Mouse (Mus musculus) large intestine, adult 2 months (tissue): ENCODE results near the gene Azi2. TPM values are rescaled to one million over a fixed set of nuclear protein-coding genes. Genes with fewer than 3 reads are reported as not detected.

Experiments
- DNase-seq: peaks from one replicate; pipeline ENCODE4 v3.0.0-alpha.2; 2012; ENCODE audit warnings: low read depth, low spot score
- WGBS: fragments of 180-500 bp; shearing (Covaris S2); methylation state at CpG from one replicate; pipeline ENCODE4 v1.1.7; 2018; 5-methylcytosine and 5-hydroxymethylcytosine counted together
- polyA plus RNA-seq: library from polyadenylated mRNA; depleted of rRNA; stranded (reverse); fragments of >200 nt; gene quantifications from 2 replicates; pipeline ENCODE4 v1.2.3, GENCODE M21; 2012; rRNA removed

The Azi2 gene
- 21.3 and 30.2 TPM in 2 replicates for polyA plus RNA-seq

DNA sequence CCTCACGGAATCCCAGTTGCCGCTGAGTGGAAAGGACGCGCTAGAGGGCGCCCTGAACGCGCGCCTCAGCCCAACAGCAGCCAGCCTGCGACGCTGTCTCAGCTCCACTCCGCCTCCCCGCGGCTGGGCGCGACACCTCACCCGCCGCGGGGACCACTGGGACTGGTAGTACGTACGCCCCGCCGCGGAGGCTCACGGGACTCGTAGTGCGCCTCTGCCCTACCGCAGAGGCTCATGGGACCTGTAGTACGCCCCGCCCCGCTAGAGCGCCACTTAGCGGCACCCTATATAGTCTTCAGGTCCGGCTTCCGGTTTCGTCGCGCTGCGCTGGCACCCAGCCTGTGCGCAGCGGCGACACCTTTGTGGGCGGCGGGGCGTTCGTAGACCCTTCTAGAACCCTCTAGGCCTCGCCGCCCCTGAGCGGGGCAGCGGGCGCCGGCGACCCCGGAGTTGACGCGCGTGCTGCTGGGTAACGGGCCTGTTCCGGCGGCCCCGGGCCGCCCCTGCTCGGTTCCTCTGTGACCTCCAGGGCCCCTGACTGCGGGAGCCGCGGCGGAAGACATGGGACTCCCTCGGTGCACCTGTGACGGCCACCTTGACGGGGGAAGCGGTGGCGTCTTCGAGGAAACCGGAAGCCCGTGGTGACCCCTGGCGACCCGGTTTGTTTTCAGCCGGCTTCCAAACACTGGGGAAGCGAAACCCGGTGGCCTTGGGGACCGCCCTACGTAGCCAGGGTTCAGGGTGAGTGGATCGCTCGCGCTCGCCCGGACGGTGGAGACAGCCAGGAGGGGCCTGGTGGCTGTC, at the start of gene Azi2:
TSS of gene Azi2 (plus strand) at position 282 of the 804 bp plus-strand sequence.
- WGBS, result under 1% methylated on average over 87 of the region's 87 CpGs

DNA sequence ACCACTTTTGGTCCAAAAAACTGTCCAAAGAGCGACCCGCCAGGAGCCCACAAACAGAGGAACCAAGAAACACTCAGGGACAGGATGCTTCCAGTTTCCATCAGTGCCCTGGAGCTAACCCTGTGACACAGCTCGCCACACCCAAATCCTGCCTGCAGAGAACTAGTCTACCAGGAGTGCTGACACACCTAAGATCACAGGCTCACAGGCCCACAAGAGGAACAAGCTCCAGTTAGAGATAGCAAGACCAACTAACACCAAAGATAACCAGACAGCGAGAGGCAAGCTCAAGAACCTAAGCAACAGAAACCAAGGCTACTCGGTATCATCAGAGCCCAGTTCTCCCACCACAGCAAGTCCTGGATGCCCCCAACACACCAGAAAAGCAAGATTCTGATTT, 43.7 kb upstream of the Azi2 start:
- 89% methylated on average over 5 of the region's 5 CpGs for WGBS
- no peak for DNase-seq

More for the DNA sequence above, at the start of gene Azi2:
- DNase-seq, result peak; percentile 93

DNA sequence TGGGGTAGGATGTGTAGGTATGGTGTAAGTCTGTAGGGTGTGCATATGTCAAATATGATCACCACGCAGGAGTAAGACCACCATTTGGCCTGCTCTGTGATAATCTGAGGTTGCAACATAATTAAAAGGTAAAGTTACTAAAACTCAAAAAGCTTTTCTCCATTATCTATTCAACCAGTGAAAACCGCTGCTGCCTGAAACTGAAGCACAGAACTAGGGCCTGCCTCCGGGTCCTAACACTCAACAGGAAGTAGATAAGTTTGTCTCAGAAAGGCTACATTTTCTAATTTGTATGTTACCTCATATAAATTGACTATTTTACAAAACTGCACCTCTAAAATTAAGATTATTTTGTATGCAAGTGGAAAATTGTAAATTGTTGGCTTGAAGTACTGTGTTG, 38.8 kb upstream of the Azi2 start:
- 86% methylated on average over 3 of the region's 3 CpGs for WGBS

DNA sequence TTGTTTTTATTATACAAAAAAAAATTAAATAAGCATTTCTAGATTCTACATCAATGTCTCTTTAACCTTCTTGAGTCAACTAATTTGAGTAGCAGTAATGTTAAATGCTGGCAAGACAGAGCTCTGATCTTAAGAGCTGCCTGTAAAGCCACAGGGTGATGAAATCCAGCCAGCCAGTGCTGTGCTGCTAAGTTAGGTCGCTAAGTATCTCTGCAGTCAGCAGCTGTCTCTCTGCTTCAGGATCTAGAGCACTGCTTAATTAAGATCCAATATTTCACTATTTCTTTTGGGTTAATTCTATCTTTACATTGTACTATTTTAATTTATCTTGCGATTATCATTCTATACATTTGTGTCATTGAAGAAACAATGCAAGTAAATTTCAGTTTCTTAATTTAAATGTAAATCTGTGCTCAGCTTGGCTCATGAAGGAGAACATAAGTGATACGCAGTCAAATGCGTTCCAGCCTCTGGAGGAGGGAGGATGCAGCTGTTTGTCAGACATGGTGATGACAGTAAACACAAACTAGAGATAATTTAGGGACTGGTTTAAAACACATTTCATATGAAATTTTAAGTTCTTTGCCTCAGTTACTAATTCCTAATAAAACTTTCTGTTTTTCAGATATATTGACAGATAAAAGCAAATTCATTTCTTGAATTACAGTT, 36.9 kb upstream of the Azi2 start:
- WGBS, result 72% methylated on average over 4 of the region's 4 CpGs
- no peak for DNase-seq

More for the DNA sequence above, 38.8 kb upstream of the Azi2 start:
- no peak for DNase-seq

DNA sequence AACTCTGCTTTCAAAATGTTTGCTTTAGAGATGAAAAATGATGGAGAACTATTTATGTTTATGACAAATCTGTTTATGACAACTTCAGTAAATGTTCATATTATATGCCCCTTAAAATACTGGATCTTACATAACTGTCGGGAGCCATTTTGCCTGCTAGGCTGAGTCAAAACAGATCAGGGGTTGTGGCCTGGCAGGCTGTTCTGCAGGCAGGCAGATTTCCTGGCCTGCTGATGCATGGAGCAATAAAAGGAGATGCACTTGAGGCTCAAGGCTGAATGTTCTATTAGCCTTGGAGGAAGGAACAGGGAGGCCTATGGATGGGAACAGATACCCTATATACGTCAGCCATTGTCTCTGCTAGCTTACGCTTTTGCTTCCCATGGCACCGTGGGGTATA, 36.4 kb upstream of the Azi2 start:
- 79% methylated on average over 4 of the region's 4 CpGs for WGBS

DNA sequence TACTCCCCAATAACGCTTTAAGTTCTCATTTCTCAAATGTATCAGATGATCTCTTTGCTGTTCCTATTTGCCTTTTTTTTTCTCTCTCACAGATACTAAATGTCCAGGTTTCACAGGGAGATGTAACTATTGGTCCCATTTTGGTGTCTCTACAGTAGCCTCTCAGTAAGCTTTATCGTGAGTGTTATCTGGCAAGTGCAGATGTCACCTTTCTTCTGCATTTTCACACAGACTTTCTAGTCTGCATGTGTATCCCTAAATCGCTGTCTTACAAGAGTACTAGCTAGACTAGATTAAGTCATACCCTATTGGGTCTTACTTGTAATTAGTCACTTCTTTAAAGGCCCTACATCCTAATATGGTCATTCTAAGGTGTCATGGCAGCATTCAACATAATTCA, 27.4 kb upstream of the Azi2 start:
- no peak for DNase-seq
- 89% methylated on average over 3 of the region's 3 CpGs for WGBS

More for the DNA sequence above, 36.4 kb upstream of the Azi2 start:
- DNase-seq, result no peak

DNA sequence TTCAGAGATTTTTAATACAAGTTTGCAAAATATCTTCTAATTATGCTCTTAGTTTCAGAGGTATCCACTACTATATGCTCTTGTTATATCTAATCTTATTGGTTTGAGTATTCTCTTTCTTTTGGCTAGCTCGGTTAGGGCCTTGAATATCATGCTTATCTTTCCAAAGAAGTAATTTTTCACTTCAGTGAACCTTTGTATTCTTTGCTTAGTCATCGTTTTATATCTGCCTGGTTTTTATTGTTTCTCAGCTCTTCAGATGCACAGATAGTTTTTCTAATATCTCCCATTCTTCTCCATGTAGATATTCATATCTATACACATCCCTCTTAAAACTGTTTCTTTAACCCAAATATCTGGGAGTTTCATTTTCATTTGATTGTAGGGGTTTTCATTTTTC, 15.3 kb upstream of the Azi2 start:
- DNase-seq, result no peak
- 65% methylated on average over 2 of the region's 2 CpGs for WGBS

DNA sequence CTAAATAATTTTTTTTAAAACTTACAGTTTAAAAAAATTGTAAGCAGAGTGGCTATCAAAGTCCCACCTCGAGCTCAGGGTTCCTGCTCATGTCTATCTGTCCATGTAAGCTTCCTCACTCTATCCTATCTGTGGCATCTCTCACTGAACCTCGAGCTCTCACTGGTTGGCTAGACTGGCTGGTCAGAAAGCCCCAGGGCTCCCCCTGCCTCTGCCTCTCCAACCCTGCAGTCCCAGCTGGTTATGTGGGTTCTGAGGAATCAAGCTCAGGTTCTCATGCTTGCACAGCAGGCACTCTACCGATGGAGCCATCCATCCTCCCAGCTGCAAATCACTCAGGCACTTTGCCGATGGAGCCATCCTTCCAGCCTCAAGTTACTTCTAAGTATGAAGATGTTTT, 10.8 kb upstream of the Azi2 start:
- no peak for DNase-seq
- 45% methylated on average over 4 of the region's 4 CpGs for WGBS

DNA sequence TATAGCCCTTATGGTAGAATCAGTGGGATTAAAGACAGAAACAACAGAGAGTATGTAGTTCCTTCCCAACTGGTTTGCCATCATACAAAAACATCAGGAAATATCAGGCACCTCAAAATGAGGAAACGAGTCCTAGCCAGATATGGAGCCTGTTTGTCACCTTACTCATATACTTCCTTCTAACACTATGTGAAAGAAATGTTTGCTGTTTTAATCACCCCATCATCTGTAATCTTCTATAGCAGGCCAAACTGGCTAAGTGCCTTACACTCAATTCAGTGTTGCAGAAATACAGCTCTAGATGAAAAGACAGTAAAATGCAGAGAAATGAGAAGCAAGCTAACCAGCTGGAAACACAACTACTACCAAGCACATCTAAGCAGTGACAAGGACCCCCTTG, 10.0 kb upstream of the Azi2 start:
- DNase-seq, result no peak
- 27% methylated on average over 1 of the region's 1 CpGs for WGBS

DNA sequence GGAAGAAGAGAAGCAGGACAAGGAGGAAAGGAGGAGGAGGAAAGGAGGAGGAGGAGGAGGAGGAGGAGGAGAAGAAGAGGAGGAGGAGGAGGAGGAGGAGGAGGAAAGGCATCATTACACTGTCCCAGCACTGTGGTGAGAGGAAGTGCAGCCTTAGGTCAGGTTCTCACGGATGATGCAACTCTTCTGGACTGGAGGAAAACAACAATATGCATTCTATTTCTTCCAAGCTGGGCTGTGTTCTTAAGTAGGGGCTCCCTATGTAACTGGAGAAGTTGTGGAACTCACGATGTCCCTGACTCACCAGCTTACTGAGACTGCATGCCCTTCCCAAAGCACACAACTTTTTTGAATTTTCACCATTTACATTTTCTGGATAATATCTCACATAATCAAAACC, 8.6 kb upstream of the Azi2 start:
- WGBS, result 44% methylated on average over 2 of the region's 2 CpGs
- DNase-seq, result no peak

DNA sequence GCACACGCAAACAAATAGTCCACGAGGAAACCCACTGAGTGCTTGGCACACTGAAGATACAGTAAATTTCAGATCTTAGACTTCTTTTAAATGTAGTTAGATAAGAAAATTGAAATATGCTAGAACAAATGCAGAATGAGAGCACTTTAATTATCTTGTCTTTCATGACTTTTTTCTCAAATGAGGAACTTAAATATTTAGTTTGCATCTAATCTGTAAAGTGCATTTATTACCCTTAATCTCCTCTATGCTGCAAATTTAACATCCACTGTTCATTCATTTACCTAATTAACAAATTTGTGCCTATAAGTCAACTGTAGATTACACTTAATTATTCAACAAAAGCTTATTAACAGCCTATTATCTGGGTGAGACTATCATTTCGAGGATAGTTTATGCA, 5.3 kb upstream of the Azi2 start:
- no peak for DNase-seq
- 77% methylated on average over 3 of the region's 3 CpGs for WGBS

DNA sequence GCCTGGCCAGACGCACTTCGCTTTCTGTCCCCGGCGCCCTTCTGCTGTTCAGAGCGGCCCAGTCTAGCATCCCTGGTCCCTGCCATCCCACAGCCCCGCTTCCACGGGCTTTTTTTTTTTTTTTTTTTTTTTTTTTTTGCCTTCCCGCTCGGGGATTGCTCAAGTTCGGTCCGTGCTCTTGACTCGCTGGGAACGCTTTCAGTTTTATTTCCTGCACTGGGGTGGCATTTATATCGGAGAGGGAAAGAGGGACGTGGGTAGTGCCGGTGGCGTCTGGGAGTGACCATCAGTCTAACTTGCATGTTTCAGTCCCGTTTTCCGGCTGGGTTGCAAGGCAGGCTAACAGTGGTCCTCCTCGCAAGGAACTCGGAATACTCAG, 712 bp downstream of the Azi2 start:
- WGBS, result 1% methylated on average over 21 of the region's 21 CpGs
- no peak for DNase-seq

DNA sequence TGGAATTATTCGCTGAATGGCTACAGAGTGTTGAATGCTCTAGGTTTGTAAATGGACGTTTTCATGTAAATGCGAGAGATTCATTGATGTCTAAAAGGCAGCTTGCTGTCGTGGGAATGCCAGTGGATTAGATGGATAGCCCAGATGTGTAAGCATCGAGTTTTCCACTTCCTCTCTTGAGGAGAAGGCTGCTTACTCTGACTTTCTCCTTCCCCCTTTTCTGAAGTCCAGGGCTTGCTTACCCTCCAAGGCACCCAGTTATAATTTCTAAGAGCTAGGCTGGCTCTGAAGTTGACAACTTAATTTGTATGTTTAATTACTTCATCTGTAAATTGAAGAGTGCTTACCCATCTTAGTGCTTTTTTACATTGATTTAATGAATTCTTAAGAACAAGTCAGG, 1.3 kb downstream of the Azi2 start:
- WGBS, result 12% methylated on average over 5 of the region's 5 CpGs
- DNase-seq, result no peak

DNA sequence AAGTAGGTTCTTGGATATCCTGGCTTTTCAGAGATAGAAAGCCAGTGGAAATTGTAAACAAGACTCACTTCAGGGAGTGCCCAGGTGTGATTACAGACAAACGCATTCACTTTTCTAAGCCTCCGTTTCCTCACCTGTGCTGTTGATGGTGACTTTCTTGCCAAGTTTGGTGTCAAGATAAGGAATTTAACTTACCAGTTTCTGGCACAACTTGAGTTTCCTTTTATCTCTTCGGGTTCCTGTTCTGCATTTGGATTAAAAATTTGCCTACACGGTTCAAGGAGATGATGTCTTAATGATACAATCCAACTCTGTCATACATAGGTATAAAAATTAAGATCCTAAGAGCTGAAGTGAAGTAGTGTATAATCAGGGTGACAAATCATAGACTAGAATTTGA, 2.4 kb downstream of the Azi2 start:
- WGBS, result 31% methylated on average over 4 of the region's 4 CpGs
- DNase-seq, result no peak

DNA sequence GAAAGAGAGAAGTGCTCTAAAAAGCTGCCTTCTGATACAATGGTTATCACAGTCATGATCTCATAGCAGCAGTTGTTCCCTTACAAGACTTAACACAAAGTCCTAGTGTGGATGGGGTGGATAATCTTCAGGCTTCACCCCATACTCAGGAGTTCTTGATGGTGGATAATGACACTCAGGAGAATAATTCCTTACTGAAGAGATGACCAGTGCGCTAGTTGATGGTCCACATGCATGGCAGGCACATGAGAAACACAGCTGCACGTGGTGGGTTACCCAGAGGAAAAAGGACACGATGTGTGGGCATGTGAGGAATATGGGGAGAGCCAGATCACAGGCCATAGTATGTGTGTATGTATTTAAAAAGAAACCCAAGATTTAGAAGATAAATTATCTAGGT, 3.3 kb downstream of the Azi2 start:
- no peak for DNase-seq
- WGBS, result 94% methylated on average over 3 of the region's 3 CpGs

DNA sequence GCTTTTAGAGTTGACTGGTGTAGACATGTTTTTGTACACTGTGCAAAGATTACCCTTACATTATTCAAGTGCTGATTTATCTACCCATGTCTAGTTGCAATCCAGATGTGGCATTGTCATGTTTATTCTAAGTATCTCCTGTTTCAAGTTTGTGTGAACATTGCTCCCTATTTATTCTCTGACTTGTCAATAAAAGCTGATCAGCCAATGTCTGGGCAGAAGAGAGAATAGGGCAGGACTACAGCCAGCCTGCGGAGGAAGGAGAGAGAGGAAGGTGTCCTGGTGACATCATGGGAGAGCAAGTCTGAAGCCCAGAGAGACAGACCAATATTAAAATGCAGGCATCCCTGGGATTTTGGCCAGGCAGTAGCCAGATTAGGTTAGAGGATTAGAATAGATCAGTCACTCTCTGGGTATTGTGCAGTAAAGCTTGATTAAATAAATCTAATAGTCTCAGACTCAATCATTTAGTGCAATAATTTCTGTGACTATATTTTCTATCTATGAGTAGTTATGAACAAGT, 4.8 kb downstream of the Azi2 start:
- WGBS, result 17% methylated on average over 1 of the region's 1 CpGs
- no peak for DNase-seq

DNA sequence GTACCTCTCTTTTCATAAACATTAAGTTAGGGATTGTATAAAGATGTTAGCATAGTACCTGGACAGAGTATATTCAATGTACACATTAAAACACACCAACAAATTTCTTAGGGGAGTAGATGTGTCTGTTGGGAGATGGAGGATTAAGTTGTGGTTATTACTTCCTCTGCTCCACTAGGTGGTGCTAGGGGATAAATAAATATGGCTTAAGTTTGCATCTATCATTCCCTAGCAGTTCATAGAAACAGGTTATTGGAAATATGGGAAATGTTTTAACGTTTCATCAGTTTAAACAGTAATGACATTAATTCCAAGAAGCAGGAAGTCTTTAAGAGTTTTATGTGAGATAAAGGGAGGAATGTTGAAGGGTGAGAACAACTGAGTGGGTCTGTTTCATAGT, 13.0 kb downstream of the Azi2 start:
- DNase-seq, result no peak
- 17% methylated on average over 1 of the region's 1 CpGs for WGBS

DNA sequence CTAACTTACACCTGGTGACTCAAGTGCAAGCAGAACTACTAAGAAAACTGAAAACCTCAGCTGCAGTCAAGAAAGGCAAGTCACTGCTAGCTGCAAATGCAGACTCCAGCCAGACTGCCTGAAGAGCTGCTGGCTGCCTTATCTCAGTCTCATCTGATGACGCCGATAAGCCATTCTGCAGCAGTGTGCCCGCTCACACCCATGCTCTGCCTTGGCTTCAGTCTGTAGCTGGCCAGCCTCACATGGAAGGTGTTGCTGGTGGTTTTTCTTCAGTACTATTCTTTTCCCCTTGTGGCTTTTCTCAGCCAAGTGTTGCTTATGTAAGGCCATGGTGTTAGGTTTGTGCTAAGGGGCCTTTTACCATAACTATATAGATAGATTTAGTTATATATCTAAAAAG, 18.8 kb downstream of the Azi2 start:
- 42% methylated on average over 3 of the region's 3 CpGs for WGBS
- no peak for DNase-seq

DNA sequence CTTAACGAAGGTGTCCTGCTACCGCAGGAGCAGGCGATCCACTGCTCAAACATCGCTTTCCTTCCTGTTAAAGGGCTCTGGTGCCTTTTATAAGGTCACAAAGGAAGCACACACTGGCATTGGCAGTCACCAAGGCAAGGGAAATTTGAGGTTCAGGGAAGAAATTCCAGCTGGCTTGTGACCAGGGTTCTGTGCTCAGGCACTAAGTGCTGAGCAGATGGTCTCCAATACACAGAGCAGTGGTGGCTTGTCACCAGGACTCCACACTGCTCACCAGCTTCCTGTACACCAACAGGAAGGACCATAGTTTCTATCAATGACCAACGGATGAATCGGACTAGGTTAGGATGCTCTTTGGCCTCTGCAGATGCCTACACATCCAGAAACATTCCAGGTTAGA, 30.1 kb downstream of the Azi2 start:
- 90% methylated on average over 6 of the region's 6 CpGs for WGBS
- no peak for DNase-seq

DNA sequence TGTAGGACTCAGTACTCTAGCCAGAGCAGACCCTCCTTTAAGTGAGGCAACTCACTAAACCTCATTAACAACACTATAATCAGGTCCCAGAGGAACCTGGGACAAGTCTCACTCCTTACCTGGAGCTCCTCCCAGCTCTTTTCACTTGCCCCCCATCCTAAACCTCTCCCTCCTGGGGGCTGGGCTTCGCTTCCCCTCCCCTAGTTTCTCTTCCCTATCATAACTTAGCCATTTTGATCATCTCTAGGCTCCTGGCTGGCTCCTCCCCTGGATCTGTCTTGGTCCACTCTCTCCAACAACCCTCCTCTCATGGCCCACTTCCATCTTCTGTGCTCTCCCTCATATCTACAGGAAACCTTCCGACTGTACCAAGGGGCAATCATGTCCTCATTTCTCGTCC, 31.0 kb downstream of the Azi2 start:
- 86% methylated on average over 3 of the region's 3 CpGs for WGBS
- DNase-seq, result no peak

DNA sequence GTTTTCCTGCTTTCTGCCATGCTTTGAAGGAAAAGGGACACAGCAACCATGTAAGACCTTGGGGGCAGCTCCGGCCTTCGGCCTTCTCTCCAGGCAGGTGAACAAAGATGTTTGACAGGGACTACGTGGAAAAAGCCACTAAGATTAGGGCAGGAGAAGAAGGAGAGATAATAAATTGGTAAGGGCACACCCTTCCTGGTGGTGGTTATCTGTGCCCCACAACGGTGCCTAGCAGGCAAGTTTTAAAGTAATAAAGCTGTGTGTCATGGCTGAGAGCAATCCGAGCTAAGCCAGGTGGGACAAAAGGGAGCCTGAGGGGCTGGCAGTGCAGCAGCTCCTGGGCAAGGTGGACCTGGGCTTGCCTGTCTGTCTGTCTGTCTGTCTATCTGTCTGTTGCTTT, 31.8 kb downstream of the Azi2 start:
- DNase-seq, result no peak
- WGBS, result 51% methylated on average over 5 of the region's 5 CpGs
